Mouse (Mus musculus) thymus, postnatal 4 days (tissue): ENCODE data around the gene Fggy.

Source experiments
- DNase-seq: peaks from one replicate; pipeline ENCODE4 v3.0.0; 2021

The Fggy gene

GRCm38 (mm10) chr4:95862781-95863499 is 305.6 kb downstream of the Fggy start:
- DNase-seq = no peak

DNA sequence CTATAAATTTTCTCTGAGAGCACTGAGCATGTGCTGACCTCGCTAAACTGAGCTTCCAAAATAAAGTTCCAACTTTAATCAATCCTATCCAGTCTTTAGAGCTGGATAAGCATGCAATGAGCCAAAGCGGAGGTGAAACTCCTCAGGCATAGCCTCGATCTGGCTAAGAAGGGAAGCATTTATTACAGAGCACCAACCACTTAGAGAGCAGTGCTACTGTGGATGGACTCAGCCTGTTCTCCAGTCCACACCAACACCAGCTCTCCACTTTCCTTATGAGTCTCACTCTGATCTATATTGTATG is 306.1 kb downstream of the Fggy start:
- DNase-seq = no peak

- no peak for DNase-seq
These were observed 307.9 kb downstream of the Fggy start for GRCm38 (mm10) chr4:95865251-95865650.

- no peak for DNase-seq
These were observed 308.6 kb downstream of the Fggy start for GRCm38 (mm10) chr4:95865882-95866281.

GRCm38 (mm10) chr4:95867103-95867502 is 309.8 kb downstream of the Fggy start:
- no peak for DNase-seq

GRCm38 (mm10) chr4:95868348-95868747 is 311.0 kb downstream of the Fggy start:
- no peak for DNase-seq

DNA sequence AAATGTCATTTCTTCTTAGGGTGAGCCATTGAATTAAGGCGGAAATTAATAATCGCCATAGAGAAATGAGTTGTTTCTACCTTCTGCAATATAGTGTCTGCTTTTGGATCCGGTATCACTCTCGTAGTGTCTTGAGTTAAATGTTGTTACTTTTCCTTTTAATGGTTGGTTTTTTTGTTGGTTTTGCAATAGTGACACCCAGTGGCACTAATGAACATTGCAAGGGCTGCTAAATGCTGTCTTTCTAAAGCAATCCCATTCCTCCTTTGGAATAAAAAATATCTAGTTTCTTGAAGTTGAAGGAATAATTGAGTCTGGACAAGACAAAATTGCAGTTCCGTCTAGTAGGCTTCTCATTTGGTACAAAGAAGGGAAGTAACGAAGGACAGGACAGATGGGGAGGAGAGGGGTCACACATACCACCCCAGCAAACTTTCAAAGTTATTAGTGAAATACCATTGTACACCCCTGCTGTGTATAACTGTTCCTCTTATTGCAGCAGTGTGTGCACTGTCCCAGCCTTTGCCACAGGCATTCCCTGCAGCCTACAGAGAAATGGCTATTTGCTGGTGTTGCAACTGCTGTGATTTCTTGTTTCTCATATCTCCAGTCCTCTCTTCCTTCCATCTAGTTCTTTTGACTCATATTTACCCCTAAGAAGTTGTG is 314.0 kb downstream of the Fggy start:
- DNase-seq = peak; percentile 56

DNA sequence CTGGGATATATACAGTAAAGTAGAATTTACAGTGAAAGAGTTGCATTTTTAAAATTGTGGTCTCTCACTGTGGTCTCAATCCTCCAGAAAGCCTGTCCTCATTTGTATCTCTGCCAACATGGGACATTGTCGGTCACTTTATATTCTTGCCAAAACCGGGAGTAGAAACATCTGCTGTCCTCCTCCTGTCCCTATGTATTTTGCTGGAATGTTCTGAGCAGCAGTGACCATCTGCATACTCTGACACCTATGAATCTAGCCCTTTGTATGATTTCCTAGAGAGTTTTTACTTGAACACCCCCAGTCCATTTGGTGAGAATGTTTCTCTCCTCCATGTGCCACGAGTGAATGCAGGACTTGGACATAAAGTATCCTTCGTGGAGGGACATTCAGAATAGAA is 318.6 kb downstream of the Fggy start:
- no peak for DNase-seq

GRCm38 (mm10) chr4:95877436-95877835 is 320.1 kb downstream of the Fggy start:
- DNase-seq = no peak

DNA sequence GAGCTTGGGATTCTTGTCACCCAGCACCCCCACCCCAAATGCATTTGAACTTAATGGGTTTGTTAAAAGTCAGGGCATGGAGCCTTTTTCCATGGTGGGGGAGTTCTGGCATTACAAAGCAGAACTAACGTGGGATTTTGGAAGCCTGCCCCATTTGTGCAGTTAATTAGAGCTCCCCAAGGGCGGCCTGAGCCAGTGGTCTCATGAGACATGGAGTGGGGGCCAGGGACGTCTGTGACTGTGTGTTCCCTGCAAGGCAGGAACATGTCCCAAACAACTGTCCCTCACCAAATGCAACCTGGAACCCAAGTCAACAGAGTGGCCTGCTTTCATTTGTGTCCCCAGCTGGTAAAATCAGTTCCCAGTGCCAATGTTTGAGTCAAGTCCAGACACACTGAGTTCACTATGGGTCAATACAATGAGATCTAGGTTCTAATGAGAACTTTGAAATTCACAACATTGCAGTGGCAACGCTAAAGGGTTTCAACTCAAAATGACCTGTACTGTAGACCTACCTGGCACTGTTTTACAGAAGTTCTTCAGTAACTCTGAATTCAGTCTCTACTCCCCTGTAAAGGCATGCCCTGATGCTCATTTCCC is 324.5 kb downstream of the Fggy start:
- no peak for DNase-seq

DNA sequence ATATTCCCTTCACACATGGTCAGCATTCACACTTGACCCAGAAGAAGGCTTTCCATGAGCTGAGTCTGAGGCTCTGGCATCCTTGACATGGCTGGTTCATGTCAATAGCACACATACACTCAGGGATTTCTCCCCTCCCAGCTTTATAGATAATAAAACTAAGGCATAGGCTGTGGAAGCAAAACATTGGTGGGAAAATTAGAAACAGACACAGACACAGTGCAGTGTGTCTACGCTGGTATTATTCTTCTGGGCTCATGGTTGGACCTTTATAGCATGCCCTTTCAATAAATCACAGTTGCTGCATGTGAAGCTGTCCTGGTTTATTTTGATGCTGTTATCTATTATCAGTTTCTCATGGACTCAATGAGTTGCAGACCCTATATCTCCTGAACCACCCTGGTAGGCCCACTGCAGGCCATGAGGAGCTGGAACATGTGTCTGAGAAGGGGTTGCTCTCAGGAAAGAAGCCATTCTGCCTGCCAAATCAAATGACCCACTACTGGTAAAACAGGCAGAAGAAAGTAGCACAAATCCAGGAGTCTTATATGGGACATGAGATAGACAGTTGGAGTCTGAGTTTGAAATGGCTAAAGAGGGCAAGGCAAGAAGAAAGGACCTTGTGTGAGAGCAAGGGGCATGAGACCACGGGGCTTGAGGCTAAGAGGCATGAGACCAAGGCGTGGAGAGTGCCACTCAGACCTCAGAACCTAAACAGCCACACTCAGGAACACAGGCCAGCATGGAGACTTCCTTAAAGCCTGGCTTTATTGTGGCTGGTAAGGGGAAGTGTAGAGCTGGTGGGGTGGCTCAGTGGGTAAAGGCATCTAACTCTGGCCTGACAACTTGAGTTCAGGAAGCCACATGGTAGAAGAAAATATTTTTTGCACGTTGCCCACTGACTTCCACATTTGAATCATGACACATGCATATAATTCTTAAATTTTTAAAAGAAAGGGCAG is 327.2 kb downstream of the Fggy start:
- DNase-seq = no peak

- DNase-seq = no peak
These were observed 338.0 kb downstream of the Fggy start for GRCm38 (mm10) chr4:95895199-95895754.

GRCm38 (mm10) chr4:95896571-95896970 is 339.3 kb downstream of the Fggy start:
- no peak for DNase-seq

DNA sequence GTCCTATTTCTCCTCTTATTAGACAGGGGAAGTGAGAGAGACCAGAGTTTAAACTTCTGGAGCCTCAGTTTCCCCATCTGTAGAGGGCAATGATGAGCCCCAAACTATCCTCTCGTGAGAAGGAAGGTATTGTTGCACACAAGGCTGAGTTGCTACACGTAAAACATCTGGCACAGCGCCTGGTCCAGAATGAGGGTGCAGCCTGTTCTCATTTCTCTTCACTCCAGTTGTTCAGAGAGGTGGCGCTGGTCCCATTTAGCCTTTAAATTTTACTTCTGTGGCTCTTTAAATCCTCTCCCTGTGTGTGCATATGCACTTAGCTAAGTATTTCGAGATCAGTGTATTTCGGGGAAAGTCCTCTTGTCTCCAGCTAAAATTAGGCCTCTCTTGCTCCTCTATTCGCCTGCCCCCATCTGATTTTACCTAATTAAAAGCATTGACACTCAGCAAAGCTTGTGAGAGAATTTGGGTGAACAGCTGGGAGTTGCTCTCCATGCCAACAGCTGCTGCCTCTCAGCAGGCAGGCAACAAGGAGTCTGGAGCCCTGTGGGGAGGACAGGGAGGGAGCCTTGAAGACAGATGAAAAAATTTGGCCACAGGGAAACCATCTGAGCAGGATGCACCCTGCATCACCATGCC is 340.0 kb downstream of the Fggy start:
- no peak for DNase-seq

DNA sequence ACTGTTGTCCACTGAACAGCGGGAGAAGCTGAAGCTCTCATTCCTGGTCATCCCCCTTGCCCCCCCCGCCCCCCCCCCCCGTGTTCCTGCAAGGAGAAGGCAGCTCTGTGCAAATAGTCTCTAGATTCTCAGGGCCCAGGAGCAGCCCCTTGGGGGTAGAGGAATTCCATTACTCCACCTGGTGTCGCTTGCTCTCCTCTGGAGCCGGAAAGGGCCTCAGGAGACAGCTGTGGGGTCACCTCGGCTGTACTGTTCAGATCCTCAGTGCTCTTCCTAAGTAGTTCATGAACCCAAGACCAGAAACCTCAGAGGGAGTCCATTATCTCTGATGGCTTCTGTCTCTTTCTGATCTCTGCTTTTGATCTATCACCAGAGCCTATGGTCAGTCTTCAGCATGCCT is 341.4 kb downstream of the Fggy start:
- DNase-seq = no peak

DNA sequence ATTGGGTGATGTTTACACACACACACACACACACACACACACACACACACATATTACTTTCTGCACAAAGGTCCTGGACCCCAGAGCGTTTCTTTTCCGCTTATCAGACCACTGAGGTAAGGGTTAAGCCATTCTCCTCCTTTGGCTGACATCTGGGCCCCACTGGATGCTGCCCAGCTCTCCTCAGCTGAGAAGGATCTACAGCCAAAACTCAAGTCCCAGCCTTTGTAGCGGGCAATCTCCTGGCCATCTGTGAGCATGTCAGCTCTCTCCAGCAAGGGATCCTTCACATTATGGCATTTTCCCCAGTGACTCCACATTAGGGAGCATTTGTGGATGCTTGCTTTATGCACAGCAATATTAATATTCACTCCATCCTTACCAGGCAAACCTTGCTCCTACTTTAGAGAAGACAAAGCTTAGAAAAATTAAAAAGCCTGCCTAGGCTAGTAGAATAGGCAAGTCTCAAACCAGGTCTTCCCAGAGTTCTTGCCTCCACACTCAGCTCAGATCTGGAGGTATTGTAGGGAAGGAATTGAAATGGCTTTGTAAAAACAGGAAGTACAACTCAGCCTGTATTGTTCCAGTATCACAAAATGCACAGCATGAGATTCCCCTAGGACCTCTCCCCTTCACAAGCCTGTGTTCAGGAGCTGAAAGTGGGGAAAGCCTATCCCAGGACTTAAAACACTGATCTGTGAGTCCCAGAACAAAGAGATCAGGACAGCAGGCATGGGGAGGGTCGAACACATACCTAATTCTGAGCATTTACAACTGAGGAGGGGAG is 342.8 kb downstream of the Fggy start:
- no peak for DNase-seq

- DNase-seq = no peak
These were observed 343.5 kb downstream of the Fggy start for GRCm38 (mm10) chr4:95900815-95901214.

- no peak for DNase-seq
These were observed 348.8 kb downstream of the Fggy start for GRCm38 (mm10) chr4:95906141-95906540.

- no peak for DNase-seq
These were observed 352.7 kb downstream of the Fggy start for GRCm38 (mm10) chr4:95909689-95910654.

- DNase-seq = no peak
These were observed 355.7 kb downstream of the Fggy start for GRCm38 (mm10) chr4:95913026-95913425.
